Mouse (Mus musculus) ovary, postnatal 14 days (tissue): ENCODE measurements around the gene Wdr91.

Source experiments
- DNase-seq: peaks from one replicate; pipeline ENCODE4 v3.0.0; 2022; ENCODE audit warnings: low spot score

The Wdr91 gene

GRCm38 (mm10) chr6:34877509-34878321 lies 33.0 kb downstream of the Wdr91 start, which contains the start of gene Cyren:
Gene Cyren (minus strand): TSS chr6:34878060.
- peak; percentile 91 for DNase-seq

DNA sequence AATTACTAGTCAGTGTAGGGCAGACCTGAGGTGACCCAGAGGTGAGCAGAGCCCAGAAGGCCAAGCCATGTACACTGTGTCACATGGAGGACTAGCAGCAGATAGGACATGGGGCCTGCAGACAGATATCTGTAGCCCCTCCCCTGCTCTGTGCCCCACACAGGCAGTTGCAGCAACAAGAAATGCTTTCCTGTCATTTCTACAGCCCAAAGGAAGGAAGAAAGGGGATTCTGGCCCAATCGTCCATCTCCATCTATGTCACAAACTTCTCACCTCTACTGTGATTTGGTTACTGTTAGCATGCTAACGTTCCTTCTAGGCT lies 33.9 kb downstream of the Wdr91 start:
- DNase-seq: no peak

- DNase-seq: no peak
These were observed 34.5 kb downstream of the Wdr91 start for GRCm38 (mm10) chr6:34875966-34876834.

DNA sequence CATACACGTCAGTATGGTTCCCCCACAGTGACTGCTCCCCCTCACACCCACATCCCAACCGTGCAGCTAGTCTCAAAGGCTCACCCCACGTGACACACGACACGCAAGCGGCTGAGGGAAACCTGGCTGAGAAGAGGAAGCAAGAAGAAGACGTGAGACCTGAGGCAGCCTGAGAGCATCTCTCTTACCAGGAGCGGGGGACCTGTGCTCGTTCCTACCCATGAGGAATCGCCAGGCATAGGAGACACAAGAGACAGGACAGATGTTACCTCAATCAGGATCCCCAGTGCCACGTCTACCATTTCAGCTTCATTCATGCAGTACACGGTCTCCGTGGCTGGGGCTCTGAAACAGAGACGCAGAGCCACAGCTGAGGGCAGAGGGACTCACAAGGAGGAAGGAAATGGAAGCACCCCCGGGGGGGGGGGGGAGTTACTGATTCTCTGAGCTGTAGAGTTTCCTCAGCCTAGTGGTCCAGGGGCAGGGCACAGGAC lies 35.4 kb downstream of the Wdr91 start:
- no peak for DNase-seq

- no peak for DNase-seq
These were observed 36.4 kb downstream of the Wdr91 start for GRCm38 (mm10) chr6:34874101-34874921.

DNA sequence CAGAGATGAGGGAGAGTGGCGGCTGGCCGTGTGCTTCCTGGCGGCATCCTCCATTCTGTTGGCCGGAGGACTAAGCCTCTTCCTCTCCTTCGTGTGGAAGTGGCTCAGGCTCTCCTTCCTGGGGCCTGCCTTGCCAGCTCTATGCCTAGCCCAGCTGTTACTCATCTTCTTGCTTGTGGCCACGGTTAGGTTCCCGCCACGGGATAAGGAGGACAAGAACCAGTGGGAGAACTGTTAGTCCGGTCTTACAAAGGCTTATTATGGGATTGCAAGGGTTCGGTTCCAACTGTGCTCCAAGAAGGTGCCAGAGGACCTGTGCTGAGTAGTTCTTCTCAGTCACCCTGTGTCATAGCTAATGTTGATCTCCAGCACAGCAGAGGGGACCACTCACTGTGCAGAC lies 37.8 kb downstream of the Wdr91 start:
- no peak for DNase-seq

DNA sequence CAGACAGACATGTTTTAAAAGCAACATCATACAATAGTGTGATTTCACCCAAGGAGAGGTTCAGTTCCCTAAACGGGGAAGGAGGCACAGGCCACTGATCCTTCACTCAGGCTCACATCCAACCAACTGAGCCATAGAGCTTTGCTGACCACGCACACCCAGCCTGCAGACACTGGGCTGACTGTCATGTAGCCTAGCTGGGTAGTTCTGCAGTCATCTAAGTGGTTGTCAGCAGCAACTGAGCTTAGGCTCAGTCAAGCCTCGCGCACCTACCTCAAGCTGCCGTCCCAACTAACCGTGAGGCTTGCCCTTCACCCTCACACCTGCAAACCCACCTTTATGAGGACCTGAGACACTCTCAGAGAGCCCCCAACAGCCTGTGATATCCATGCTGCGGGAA lies 38.7 kb downstream of the Wdr91 start:
- no peak for DNase-seq

DNA sequence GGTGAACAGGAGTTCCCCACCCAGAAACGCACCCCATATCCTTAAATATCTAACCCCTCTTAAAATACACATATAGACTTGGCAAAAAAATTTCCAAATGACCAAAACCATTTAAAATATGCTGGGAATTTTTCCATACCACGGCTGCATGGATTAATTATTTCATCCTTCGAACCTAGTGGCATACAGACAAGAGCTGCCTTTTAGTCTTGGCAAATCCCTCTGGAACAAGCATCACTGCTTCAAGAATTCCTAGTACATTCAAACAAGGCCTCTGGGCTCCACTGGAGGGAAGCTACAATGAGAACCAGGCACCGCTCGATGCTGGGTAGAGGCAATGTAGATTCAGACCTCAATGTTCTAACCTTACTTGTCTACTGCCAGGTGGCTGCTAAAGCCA lies 40.0 kb downstream of the Wdr91 start:
- DNase-seq: no peak

GRCm38 (mm10) chr6:34870136-34870535 lies 40.5 kb downstream of the Wdr91 start:
- DNase-seq: no peak

GRCm38 (mm10) chr6:34869225-34869915 lies 41.3 kb downstream of the Wdr91 start:
- DNase-seq: no peak

- no peak for DNase-seq
These were observed 42.0 kb downstream of the Wdr91 start for GRCm38 (mm10) chr6:34868507-34869217.

- no peak for DNase-seq
These were observed 42.7 kb downstream of the Wdr91 start for GRCm38 (mm10) chr6:34867995-34868350.

DNA sequence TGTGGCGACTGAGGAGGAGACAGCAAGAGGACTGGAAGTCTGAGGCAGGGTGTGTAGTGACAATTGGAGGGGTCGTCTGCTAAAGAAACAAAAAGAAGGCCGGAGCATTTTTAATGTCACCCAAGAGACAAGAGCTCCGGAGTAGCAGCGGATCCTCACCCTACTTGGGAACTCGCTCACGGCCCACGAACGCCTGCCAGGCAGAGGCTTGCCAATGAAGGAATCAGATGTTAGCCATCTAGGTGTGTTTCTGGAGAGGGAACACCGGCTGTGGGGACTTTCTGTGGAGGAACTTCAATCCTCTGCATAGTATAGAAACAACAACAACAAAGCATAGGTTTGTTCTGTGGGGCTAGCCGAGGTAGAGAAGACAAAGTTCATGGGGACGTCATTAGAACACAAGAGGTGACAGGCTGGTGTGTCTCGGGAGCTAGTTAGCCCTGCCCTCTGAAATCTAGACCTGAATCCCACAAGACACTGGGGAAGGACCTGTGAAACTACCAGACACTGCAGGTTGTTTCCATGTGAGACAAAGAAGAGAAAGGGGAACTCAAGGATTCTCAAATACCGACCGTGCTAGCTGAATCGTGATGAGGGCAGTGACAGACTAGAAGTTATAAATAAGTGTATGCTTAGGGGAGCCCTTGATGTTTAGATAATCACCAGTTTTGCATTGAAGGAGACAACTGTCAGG lies 43.2 kb downstream of the Wdr91 start:
- no peak for DNase-seq

DNA sequence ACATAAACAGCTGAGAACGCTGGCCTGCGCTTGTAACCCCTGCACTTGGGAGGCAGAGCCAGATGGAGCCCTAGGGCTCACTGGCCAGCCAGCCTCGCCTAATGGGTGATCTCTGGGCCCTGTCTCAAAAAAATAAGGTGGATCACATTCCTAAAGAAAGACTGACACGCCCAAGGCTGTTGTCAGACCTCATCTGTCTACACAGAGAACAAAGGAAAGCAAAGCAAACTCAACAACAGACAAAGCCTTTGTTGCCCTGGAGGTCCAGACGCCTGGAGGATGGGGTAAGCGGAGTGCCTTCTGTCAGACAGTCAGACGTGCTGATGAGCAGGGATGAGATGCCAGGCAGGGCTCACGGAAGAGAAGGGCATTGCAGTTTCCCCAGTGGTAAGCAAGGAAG lies 43.9 kb downstream of the Wdr91 start:
- no peak for DNase-seq

GRCm38 (mm10) chr6:34865711-34866593 lies 44.7 kb downstream of the Wdr91 start:
- no peak for DNase-seq

GRCm38 (mm10) chr6:34865213-34865612 lies 45.5 kb downstream of the Wdr91 start:
- no peak for DNase-seq

DNA sequence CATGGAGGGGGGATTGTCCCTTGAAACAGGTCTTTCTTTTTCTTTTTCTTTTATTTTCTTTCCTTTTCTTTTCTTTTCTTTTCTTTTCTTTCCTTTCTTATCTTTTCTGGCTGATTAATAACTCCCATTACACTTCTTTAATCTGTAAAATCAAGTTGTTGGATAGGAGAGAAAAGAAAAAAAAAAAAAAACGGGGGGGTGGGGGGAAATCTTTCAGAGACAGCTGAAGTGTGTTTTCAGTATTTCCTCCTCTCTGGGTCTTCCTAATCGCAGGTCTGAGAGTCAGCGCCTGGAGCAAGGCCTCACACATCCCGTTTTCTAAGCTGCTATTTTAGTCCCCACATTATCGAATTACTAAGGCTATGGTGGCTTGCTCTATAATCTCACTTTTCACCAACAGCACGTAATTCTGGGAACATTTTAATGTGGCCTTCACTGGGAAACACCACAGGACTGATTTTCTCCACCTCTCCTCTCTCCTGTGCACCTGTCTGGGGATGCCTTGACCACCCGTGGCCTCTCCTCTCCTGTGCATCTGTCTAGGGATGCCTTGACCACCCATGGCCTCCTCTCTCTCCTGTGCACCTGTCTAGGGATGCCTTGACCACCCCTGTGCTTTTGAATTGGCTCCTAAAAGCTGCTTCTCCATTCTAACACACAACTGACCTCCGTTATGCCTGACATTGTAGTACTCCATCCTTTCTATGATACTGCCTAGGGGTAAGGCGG lies 46.7 kb downstream of the Wdr91 start:
- DNase-seq: no peak

DNA sequence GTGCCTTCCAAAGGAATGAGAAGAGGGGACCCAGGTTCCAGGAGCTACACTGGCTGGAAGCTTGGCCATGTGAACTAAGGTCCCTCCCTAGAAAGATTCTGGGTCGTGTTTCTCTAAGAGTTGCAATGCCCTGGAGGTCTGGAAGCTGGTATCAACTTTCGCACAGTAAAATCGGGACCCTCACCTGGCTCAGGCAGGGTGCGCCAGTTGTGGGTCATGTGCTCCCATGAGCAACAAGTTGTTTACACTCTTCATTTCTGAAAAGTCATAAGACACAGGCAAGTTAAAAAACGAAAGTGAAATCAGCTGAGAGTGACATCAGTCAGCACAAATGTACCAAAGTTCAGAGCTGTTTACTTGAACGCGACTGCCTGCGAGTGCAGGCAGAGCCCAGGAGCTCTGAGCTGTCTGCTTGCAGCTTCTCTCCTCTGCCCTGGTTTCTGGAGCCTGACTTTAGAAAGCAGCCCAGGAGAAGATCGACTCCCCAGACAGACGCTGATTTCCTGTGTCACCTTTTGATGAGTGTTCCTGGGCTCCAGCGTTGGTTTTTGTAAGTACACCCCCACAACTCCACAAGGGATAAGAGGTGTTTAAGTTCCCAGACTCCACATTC lies 47.8 kb downstream of the Wdr91 start, which contains the start of gene Tmem140:
Tmem140 (plus strand) TSS at position 356 of the 613 bp plus-strand sequence.
- no peak for DNase-seq
